Mouse (Mus musculus) ES-Bruce4 (cell line): ENCODE data around the gene Foxp1.

ENCODE experiments used
- CTCF ChIP-seq: IDR thresholded peaks from one replicate; pipeline ENCODE4 v1.8.1; 2011; ENCODE audit warnings: low read depth, low read length
- EP300 ChIP-seq: IDR thresholded peaks from 2 replicates; pipeline ENCODE4 v1.6.1; 2011; ENCODE audit warnings: low read depth, low read length; ENCODE audit not compliant: insufficient read depth

DNA sequence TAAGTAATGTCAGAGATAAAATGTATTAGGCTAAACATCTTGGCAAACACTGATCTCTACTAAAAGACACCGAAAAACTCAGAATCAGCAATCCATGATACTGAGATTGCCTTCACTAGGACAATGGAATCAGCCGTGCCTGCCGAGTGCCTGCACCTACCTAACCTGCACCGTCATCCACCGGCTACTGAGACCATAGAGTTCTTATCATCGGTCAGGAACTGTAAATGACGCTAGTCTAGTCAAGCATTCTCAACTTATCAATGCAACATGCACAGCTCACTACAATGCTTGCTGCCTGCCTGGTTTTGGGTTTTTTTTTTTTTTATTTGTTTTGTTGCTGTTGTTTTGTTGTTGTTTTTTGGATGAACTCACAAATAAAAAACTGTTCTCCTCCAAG, 542.1 kb downstream of the Foxp1 start:
- TF ChIP-seq CTCF (no peak), EP300 (no peak)
